Mouse (Mus musculus) forebrain, embryonic 16.5 days (tissue): ENCODE data around the gene Nrxn1. TPM values are rescaled to one million over a fixed set of nuclear protein-coding genes. Genes with fewer than 3 reads are reported as not detected.

Experiments
- ATAC-seq: fragments of 200-750 bp; cut with Nextera tagmentation; 2 replicates; pipeline ENCODE4 v1.8.0; 2017; ENCODE audit warnings: mild to moderate bottlenecking, moderate library complexity
- H3K27ac ChIP-seq: fragments of 300-500 bp; sonication (generic); 2 replicates; pipeline ENCODE4 v1.5.1; 2014; ENCODE audit warnings: low read length, control low read depth
- H3K27me3 ChIP-seq: fragments of 300-500 bp; sonication (generic); replicated peaks from 2 replicates; pipeline ENCODE4 v1.6.1; 2014; ENCODE audit warnings: low read length; ENCODE audit not compliant: control insufficient read depth, insufficient read depth
- H3K36me3 ChIP-seq: fragments of 300-500 bp; sonication (generic); 2 replicates; pipeline ENCODE4 v1.6.1; 2014; ENCODE audit not compliant: control insufficient read depth, insufficient read depth
- H3K4me1 ChIP-seq: fragments of 300-500 bp; sonication (generic); replicated peaks from 2 replicates; pipeline ENCODE4 v1.6.1; 2014; ENCODE audit warnings: low read length; ENCODE audit not compliant: control insufficient read depth, insufficient read depth
- H3K4me2 ChIP-seq: fragments of 300-500 bp; sonication (generic); 2 replicates; pipeline ENCODE4 v1.6.1; 2014; ENCODE audit warnings: mild to moderate bottlenecking, low read length, control low read depth
- H3K4me3 ChIP-seq: fragments of 300-500 bp; sonication (generic); replicated peaks from 2 replicates; pipeline ENCODE4 v1.5.1; 2014; ENCODE audit warnings: mild to moderate bottlenecking, low read length, control low read depth
- H3K9ac ChIP-seq: fragments of 300-500 bp; sonication (generic); replicated peaks from 2 replicates; pipeline ENCODE4 v1.6.1; 2014; ENCODE audit warnings: low read depth, low read length, control low read depth
- H3K9me3 ChIP-seq: fragments of 300-500 bp; sonication (generic); 2 replicates; pipeline ENCODE4 v1.6.1; 2016; ENCODE audit warnings: low read length; ENCODE audit not compliant: control insufficient read depth
- WGBS: fragments of 180-500 bp; shearing (Covaris S2); extraction: QIAGEN DNeasy Blood & Tissue Kit; methylation state at CpG from one replicate; pipeline ENCODE4 v1.1.7; 2014; 5-methylcytosine and 5-hydroxymethylcytosine counted together
- polyA plus RNA-seq: library from polyadenylated mRNA; unstranded; fragments of >200 nt; fragmentation: Nextera tagmentation; extraction: Ambion mirVana; gene quantifications from 2 replicates; pipeline ENCODE4 v1.2.1, GENCODE M21; 2015

The Nrxn1 gene
- polyA plus RNA-seq, 1 experiment from 2014 or later, result 198 TPM

- WGBS, result under 1% methylated on average over 23 of the region's 23 CpGs
Measured at GRCm38 (mm10) chr17:90455409-90455775, 637.5 kb downstream of the Nrxn1 start.

GRCm38 (mm10) chr17:90454738-90455408 is 638.0 kb downstream of the Nrxn1 start:
- peak; percentile 56 for ATAC-seq
- 0% methylated on average over 39 of the region's 41 CpGs for WGBS
- Histone ChIP-seq H3K27ac (peak overlapping the region; percentile 85), H3K9ac (peak overlapping the region; percentile 93), H3K4me2 (peak overlapping the region; percentile 85), H3K4me3 (peak overlapping the region; percentile 60), H3K4me1 (peaks cover 17% of the 10 kb centered on the region), H3K36me3 (no peaks in the 10 kb centered on the region), H3K9me3 (no peaks in the 10 kb centered on the region), H3K27me3 (no peaks in the 10 kb centered on the region)

More at GRCm38 (mm10) chr17:90455409-90455775, 637.5 kb downstream of the Nrxn1 start:
- Histone ChIP-seq H3K27me3 (no peaks in the 10 kb centered on the region), H3K27ac (peak overlapping the region; percentile 85), H3K9ac (peak overlapping the region; percentile 93), H3K4me1 (peaks cover 17% of the 10 kb centered on the region), H3K4me3 (peak overlapping the region; percentile 60), H3K9me3 (no peaks in the 10 kb centered on the region), H3K36me3 (no peaks in the 10 kb centered on the region), H3K4me2 (peak overlapping the region; percentile 85)
- peak; percentile 71 for ATAC-seq

DNA sequence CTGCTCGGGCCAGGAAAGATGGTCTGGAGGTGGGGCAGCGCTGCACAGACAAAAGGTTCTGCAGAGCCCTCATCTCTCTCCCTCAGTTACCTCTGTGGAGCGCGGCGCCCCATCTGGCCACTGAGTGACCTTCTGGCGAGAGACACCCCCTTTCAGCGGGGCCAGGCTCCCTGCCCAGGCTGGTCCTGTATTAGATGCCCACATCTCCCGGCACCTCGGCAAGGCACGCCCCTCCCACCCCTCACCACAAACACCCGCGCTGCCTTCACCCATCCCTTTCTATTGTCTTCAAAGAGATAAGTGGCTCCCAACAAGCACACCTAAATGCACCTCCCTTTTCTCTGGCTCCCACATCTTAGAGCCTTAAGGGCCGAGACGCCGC is 638.5 kb downstream of the Nrxn1 start:
- H3K27me3 ChIP-seq, result no peaks in the 10 kb centered on the region
- H3K4me2 ChIP-seq, result peak overlapping the region; percentile 85
- 3% methylated on average over 15 of the region's 15 CpGs for WGBS
- ATAC-seq, result peak; percentile 45
- peaks cover 17% of the 10 kb centered on the region for H3K4me1 ChIP-seq
- H3K27ac ChIP-seq, result peak overlapping the region; percentile 85
- H3K36me3 ChIP-seq, result no peaks in the 10 kb centered on the region; the same call in 1 of the 2 replicates
- peak overlapping the region; percentile 93 for H3K9ac ChIP-seq
- peak overlapping the region; percentile 60 for H3K4me3 ChIP-seq
- no peaks in the 10 kb centered on the region for H3K9me3 ChIP-seq

GRCm38 (mm10) chr17:90453280-90453679 is 639.6 kb downstream of the Nrxn1 start:
- peaks cover 17% of the 10 kb centered on the region for H3K4me1 ChIP-seq
- H3K36me3 ChIP-seq, result no peaks in the 10 kb centered on the region; the same call in 1 of the 2 replicates
- WGBS, result 38% methylated on average over 4 of the region's 4 CpGs
- no peaks in the 10 kb centered on the region for H3K9me3 ChIP-seq
- H3K4me3 ChIP-seq, result peak overlapping the region; percentile 60
- peak overlapping the region; percentile 34; the same call in 1 of the 2 replicates for H3K27ac ChIP-seq
- H3K4me2 ChIP-seq, result peak overlapping the region; percentile 85
- peak overlapping the region; percentile 47 for H3K9ac ChIP-seq
- no peaks in the 10 kb centered on the region for H3K27me3 ChIP-seq
- ATAC-seq, result no peak

DNA sequence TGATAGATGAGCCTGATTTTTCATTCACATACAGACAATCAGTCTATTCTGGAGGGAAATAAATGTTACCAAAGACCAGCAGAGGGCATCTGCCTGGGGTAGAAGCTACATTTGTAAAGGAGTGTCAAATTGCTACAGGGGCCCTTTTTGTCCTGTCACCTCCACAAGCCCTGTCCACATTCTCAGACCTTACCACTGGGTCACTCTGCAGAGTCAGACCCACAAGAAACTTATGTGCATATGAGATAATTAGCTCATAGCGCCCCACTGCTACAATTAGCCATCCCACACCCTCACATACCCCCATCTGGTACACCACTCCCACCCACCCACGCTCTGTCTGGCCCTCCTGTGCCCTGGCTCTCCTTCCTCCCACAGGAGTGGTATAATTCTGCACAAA is 640.1 kb downstream of the Nrxn1 start:
- H3K27me3 ChIP-seq, result no peaks in the 10 kb centered on the region
- H3K4me2 ChIP-seq, result peak overlapping the region; percentile 85
- H3K4me3 ChIP-seq, result peak overlapping the region; percentile 60
- peaks cover 17% of the 10 kb centered on the region for H3K4me1 ChIP-seq
- 61% methylated on average over 2 of the region's 2 CpGs for WGBS
- H3K9me3 ChIP-seq, result no peaks in the 10 kb centered on the region
- no peaks in the 10 kb centered on the region; the same call in 1 of the 2 replicates for H3K36me3 ChIP-seq
- H3K27ac ChIP-seq, result peak overlapping the region; percentile 34; the same call in 1 of the 2 replicates
- peak overlapping the region; percentile 47 for H3K9ac ChIP-seq
- ATAC-seq, result peak; percentile 11; the same call in 1 of the 2 replicates

- no peak for ATAC-seq
- Histone ChIP-seq H3K36me3 (no peaks in the 10 kb centered on the region; the same call in 1 of the 2 replicates), H3K9me3 (no peaks in the 10 kb centered on the region), H3K9ac (no peak overlapping the region), H3K4me2 (peak overlapping the region; percentile 85), H3K4me3 (peak overlapping the region; percentile 60), H3K27me3 (no peaks in the 10 kb centered on the region), H3K4me1 (peaks cover 17% of the 10 kb centered on the region), H3K27ac (peak overlapping the region; percentile 44; the same call in 1 of the 2 replicates)
- WGBS, result 50% methylated on average over 2 of the region's 2 CpGs
Measured at GRCm38 (mm10) chr17:90451384-90451783, 641.5 kb downstream of the Nrxn1 start.

- H3K27me3 ChIP-seq, result no peaks in the 10 kb centered on the region
- no peak overlapping the region for H3K4me2 ChIP-seq
- no peak overlapping the region for H3K4me3 ChIP-seq
- H3K36me3 ChIP-seq, result no peaks in the 10 kb centered on the region
- no peaks in the 10 kb centered on the region for H3K9me3 ChIP-seq
- H3K27ac ChIP-seq, result no peak overlapping the region
- no peaks in the 10 kb centered on the region for H3K4me1 ChIP-seq
- no peak for ATAC-seq
- H3K9ac ChIP-seq, result no peak overlapping the region
Measured at GRCm38 (mm10) chr17:90443067-90443466, 649.8 kb downstream of the Nrxn1 start.

DNA sequence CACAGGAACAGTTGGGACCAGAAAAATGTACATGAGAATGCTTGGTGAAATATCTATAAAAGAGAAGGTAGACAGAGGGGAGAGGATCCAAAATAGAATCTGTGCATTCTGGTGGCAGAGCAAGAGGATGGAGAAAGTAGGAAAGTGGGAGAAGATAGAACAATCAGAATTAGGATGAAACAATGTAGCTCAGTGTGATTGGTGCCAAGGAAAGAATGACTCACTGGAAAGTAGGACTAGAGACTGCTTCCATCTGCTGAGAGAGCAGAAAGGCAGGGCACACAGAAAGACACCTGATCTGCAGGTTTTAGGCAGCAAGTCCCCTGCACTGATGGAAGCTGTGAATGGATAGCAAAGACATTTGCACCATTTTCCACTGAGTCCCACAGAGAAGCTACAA is 657.0 kb downstream of the Nrxn1 start:
- no peaks in the 10 kb centered on the region for H3K36me3 ChIP-seq
- no peak overlapping the region for H3K4me3 ChIP-seq
- H3K4me1 ChIP-seq, result no peaks in the 10 kb centered on the region
- no peak overlapping the region for H3K4me2 ChIP-seq
- H3K9ac ChIP-seq, result no peak overlapping the region
- no peaks in the 10 kb centered on the region for H3K9me3 ChIP-seq
- no peak overlapping the region for H3K27ac ChIP-seq
- no peaks in the 10 kb centered on the region for H3K27me3 ChIP-seq
- no peak for ATAC-seq

DNA sequence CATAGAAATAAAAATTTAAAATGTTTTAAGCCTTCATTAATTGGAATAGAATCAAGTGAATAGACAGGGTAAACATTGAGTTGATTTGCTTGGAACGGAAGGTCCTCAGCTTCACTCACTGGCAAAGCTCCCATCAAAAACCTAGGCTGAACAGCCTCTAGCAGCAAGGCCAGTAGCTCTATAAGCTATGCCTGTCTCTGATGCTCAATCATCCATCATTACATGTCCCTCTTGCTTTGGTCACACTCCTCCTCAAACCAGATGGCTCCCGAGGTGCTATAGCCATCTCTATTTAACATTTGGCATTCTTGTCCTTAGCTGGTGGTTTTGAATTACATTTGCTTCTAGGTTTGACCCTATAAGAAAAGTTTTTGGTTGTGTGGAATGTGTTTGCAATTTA is 657.5 kb downstream of the Nrxn1 start:
- no peak overlapping the region for H3K4me2 ChIP-seq

More for the DNA sequence above, 657.5 kb downstream of the Nrxn1 start:
- no peak overlapping the region for H3K4me3 ChIP-seq
- H3K27ac ChIP-seq, result no peak overlapping the region
- H3K4me1 ChIP-seq, result no peaks in the 10 kb centered on the region
- no peaks in the 10 kb centered on the region for H3K36me3 ChIP-seq
- no peaks in the 10 kb centered on the region for H3K9me3 ChIP-seq
- WGBS, result 87% methylated on average over 2 of the region's 2 CpGs
- ATAC-seq, result no peak
- no peak overlapping the region for H3K9ac ChIP-seq
- H3K27me3 ChIP-seq, result no peaks in the 10 kb centered on the region
